Mouse (Mus musculus) monocyte, adult 5-6 weeks (primary cell): Measurements from ENCODE around the gene Cavin1. TPM values are rescaled to one million over a fixed set of nuclear protein-coding genes. Genes with fewer than 3 reads are reported as not detected.
A peak's percentile ranks its signal among the peaks of the same experiment; 100 is the strongest.

ENCODE experiments used
- ATAC-seq: fragments of 153-309, 156-312 bp; replicated peaks from 2 replicates; pipeline ENCODE4 v1.8.0; 2017; ENCODE audit warnings: mild to moderate bottlenecking; ENCODE audit not compliant: low TSS enrichment, insufficient number of reproducible peaks, severe bottlenecking, poor library complexity, low FRiP score
- total RNA-seq: library from RNA; stranded (forward); fragments of 200-1000, 200-491, 200-594 nt; gene quantifications from 3 replicates; pipeline ENCODE4 v1.2.3, GENCODE M21; 2017

The Cavin1 gene
- total RNA-seq, 1 experiment from 2014 or later: not detected

DNA sequence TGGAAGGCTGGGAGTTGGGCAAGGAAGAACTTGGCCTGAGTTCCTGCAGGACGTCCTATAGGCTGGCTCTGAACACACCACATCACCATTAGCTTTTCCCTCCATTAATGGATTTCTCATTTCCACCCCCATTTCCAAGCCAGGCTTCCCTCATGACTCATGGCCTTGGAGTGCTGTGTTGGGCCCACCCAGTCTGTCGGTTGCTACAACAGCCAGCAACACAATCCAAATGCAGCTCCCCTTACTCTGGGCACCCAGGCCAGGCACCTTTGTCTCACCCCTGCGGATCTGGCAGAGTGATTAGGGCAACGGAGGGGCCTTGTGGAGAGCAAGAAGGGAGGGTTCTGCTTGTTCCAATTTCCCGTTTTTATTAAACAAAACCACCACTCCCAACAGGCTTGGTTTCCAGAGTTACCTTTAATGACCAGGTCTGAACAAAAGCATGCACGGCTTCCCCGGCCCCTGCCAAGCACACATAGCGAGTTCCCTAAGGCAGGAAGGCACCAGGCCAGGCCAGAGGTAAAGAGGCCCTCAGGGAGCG, 8.2 kb downstream of the Cavin1 start:
- ATAC-seq: no peak

DNA sequence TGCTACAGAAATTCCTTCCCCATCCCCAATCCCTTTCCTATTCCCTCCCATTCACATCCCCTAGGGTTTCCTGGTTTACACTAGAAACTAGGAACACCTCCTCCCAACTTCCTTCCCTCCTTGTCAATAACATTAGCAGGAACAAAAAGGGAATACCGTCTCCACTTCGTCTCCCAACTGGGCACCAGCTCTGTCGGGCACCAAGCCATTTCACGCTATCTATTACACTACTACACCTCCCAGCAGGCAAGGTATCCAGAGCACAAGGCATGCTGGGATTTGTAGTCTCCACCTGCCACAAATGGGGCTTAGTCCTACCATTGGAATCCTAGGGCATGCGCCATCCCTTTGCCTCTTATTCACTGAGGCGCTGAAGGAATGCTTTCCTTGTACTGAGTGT, 10.1 kb downstream of the Cavin1 start:
- ATAC-seq: peak; percentile 19; the same call in 1 of the 2 replicates

DNA sequence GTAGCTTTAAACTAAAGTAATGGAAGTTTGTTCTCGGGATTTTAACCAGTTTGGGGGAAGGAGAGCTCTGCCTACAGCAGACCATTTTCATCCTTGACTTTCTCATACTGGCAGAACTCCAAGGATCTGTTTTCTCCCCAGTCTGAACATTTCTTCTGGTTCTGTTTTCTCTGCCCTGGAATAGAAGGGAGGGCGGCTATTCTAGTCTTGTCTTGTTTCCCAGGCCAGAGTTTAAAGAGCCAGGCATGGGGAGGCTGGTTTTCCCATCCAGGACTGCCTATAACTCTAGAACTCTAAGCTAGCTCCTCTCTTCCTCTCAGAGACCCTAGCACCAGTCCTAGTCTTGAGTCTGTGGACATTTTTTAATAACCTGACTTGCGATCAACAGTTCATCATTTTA, 10.9 kb downstream of the Cavin1 start:
- no peak for ATAC-seq

DNA sequence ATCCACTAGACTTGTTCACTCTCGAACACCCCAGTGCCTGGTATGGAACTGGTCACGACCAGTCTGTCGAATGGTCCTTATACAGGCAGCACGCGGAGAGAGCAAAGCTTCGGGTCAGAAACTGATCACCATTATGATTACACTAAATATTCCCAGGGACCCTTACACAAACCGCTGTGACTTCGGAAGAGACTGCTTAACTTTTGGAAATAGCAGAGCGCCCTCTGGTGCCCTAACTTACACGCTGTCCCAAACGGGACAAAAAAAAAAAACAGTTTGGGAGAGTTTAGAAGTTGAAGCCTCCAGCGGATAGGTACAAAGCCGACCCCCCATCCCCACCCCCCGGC, 11.2 kb downstream of the Cavin1 start:
- no peak for ATAC-seq

DNA sequence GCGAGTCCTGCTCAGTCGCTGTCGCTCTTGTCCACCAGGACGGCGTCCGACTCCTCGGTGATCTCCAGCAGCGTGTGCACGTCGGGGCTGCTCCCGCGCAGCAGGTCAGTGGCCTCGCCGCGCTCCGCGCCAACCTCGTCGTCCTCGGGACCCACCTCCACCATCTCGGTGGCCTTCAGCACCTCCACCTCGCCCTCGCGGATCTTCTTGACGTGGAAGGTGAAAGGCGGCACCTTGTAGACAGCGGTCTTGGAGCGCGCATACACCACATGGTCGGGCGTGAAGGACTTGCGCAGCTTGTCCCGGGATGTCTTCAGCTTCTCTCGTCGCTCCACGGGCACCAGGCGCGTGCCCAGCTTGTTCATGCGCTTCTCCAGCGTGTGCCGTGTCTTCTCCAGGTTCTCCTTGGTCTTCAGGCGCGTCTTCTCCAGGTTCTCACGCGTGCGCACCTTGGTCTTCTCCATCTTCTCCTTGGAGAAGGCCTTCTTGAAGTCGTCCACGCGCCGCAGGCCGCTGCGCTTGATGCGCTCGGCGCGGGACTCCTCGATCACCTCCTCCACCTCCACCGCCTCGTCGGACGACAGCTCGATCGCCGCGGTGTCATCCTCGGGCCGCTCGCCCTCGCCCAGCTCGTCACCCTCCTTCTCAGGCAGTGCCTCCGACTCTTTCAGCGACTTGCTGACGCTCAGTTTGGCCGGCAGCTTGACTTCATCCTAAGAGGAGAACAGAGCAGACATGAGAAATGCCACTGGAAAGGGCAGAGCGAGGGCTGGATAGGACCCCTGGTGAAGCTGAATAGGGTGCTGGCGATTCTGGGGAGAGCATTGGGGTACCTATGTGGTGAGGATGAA, 11.8 kb downstream of the Cavin1 start:
- no peak for ATAC-seq

DNA sequence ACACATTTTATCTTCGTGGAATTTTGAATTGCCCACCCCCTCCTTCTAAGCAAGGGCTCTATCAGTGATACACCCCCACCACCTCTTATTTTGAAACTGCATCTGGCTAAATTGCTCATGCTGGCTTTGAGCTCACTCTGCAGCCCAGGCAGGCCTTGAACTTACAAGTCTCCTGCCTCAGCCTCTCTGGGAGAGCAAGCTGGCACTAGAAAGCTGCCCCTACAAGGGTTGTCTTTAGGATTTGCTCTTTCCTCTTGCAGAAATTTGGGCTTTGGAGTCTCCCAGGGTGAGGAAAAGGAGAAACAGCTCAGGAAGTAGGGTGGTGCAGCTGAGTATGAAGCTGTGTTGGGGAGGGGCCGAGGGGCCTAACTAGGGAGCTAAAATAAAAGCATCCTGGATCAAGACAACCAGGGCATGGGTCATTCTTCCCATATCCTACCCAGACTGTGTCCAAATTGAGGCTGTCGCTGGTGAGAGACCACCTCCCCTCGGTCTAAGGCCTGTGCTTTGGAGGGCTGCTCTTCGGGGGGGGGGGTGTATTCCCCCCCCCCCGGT, 12.7 kb downstream of the Cavin1 start:
- ATAC-seq: no peak

DNA sequence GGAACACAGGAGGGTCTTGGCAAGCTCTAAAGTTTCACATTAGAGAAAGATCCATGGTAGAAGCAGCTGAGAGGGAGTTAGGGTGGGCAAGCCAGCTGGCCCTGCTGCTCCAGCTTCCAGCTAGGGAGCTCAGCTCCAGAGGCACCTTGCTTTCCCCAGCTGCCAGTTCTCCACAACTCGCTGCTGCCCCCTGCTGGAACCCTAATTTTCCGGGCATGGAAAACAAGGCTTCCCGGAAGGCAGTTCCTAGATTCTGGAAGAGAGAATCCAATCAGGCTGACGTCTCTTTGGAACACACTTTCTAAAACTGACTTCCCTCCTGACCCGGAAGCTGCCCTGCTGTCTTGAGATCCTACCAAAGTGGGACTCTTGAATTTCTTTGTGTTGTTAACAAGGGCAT, 13.4 kb downstream of the Cavin1 start:
- 0 out of 2 replicates have a peak, but pooled peaks have one; percentile 45 for ATAC-seq

DNA sequence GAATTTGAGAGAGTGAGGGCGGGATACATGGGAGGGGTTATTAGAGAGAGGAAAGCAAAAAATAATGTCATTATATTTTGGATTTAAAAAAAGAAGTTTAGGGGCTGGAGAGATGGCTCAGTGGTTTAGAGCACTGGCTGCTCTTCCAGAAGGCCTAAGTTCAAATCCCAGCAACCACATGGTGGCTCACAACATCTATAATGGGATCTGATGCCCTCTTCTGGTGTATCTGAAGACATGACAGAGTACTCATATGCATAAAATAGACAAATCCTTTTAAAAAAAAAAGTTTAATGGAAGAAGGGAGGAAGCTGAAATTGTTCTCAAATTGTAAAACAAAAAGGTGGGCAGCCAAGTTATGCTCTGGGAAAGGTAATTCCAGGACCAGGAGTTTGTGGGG, 21.1 kb downstream of the Cavin1 start:
- no peak for ATAC-seq

DNA sequence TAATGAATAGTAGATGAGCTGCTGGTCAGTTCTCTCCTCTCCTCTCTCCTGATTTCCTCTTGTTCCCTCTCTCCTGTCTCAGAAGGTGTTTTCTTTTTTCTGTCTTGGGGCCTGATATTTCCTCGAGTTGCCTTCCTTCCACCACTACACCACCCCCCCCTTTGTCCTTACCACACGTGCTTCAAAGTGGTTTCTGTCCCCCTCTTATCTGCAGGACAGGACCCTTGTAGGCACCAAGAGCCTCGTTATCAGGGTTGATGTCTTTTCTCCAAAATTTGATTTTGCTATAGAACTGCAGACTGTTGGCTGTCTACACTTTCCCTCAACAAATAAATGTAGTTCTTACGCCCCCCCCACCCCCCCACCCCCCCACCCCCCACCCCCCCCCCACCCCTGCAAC, 22.4 kb downstream of the Cavin1 start:
- no peak for ATAC-seq

DNA sequence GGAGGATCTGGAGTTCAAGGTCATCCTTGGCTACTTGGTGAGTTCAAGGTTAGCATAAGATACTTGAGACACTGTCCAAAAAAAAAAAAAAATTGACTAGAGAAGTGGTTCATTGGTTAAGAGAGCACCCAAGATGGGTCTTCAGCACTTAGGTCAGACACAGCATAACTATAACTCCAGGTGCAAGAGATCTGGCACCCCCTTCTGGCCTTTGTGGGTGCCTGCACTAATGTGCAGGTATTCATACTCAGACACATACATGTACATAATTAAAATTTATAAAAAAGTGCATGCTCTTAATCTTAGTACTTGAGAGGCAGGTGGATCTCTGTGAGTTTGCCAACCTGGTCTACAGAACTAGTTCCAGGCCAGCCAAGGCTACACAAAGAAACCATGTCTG, 23.1 kb downstream of the Cavin1 start:
- ATAC-seq: peak; percentile 69; the same call in 1 of the 2 replicates

DNA sequence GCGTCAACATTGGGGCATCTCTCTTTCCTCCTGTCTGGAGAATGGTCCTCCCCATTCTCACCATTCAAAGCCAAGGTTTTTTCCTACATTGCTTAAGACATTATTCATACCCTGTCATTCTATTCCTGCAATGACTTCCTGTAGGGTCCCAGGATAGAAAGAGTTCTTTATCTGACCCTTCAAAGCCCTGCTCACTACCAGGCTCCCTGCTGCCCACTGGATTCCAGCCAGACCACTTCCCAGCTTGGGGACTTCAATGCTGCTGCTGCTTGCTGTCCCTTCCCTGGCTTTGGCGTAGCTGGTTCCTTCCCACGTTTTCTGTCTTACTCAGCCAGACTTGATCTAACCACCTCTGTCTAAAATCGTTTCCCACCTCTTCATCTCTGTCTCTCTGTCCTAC, 23.8 kb downstream of the Cavin1 start:
- no peak for ATAC-seq

DNA sequence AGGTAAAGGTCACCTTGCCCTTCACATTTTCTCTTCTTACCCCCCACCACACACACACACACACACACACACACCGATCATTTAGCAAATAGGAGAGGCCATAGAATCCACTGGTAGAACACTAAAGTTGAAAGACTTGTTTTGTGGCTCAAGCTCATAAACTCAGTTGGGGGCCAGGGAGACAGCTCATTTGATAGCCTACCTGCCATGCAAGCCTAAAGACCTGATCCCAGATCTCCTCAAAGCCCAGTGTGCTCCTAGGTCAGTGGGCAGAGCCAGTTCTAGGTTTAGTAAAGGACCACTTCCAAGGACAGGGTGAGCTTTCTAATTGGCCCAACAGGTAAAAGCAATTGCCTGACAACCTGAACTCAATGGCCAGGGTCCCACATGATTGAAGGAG, 28.3 kb downstream of the Cavin1 start:
- no peak for ATAC-seq

DNA sequence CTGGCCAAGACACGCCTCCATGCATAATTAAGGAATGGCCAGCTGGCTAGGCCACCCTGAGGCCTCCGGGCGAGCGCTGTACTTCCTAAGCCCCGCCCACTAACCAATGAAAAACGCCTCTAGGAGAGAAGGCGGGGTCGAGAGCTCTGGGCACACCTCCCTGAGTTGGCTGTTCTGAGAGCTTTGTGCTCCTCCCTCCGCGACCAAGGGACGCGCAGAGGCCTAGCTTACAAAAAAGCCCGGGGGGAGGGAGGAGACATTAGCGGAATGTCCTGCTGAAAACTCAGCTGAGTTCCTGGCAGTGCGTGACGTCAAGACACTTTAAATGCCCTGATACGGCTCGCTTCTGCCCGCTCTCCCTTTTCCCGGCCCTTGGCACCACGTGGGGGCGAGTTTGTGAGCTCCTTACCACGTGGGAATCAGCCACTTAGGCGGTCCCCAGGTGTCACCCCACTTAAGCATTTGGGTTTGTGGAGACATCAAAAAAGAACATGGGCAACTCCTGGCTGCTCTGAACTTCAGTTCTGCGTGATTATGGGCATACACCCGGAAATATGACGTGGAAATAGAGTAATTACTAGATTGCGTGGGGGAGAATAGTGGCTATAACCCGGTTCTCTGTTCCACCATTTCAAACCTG, 31.1 kb downstream of the Cavin1 start, which contains the start of gene Stat3:
TSS of gene Stat3 (minus strand) at position 29 of the 640 bp plus-strand sequence.
- peak; percentile 89 for ATAC-seq

DNA sequence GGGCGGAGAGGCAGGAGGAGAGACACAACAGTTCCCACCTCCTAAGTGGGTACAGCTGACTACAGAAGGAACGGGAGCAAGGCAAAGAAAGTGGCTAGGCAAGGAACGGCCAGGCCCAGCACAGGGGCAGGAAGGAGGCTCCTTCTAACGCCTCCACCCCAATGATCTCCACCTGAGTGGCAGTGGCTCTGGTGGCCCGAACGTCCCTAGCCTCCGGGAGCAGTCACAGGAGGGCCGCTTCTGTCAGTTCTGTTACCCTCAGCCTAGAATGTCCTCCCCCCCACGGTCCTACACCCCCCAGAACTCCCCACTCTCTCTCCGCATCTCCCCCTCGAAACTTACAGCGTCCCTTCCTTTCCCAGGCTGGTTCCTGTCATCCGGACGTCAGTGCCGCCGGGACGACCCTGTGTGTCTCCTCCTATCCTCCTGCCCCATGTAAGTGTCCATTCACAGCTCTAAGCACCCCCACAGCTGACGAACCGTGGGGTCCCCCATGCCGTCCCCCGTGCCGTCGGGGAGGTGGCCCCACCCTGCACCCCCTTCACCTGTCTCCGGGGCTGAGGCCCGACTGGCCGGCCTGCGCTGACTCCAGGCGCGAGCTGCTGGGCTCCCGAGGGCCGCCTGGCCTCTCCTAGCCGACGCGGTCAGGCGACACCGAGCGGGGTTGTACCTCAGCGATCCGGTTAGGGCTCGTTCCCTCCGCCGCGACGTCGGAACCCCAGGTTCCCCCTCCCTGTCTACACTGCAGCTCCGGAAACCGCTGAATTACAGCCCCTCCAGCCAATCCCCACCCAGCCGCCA, 31.8 kb downstream of the Cavin1 start:
- no peak for ATAC-seq

DNA sequence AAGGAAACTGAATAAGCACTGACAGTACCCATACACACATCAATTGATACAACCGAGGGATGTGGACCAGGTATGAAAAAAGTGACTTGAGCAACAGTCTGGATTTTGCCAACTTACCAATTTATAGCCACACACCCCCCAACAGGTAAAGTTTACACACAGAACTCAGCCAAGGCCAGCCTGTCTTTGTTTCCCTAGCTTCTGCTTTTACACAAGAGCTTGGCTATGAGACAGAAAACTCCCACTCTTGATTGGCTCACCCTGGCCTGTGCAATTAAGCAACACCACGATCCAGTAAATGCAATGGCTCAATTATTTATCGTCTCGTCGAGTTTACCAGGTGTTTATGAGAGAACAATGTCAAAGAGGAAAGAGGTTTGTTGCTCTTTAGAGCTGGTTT, 32.6 kb downstream of the Cavin1 start:
- peak; percentile 29 for ATAC-seq

DNA sequence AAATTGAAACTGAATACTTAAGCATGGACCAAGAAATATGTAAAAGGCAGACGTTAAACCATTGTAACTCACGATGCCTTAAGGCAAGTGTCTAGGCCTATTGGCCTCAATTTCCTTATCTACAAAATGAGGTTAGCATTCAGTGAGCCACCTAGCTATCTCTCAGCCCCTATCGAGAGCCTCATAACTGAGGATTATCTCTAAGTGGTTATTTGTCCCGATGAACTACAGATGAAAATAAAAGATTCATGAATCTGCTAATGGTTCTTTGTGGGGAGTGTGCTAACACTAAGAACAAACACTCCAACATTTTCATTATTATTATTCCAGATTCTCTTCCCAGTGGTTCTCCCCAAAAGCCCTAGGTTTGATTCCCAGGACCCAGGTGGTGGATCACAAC, 33.4 kb downstream of the Cavin1 start:
- ATAC-seq: no peak

DNA sequence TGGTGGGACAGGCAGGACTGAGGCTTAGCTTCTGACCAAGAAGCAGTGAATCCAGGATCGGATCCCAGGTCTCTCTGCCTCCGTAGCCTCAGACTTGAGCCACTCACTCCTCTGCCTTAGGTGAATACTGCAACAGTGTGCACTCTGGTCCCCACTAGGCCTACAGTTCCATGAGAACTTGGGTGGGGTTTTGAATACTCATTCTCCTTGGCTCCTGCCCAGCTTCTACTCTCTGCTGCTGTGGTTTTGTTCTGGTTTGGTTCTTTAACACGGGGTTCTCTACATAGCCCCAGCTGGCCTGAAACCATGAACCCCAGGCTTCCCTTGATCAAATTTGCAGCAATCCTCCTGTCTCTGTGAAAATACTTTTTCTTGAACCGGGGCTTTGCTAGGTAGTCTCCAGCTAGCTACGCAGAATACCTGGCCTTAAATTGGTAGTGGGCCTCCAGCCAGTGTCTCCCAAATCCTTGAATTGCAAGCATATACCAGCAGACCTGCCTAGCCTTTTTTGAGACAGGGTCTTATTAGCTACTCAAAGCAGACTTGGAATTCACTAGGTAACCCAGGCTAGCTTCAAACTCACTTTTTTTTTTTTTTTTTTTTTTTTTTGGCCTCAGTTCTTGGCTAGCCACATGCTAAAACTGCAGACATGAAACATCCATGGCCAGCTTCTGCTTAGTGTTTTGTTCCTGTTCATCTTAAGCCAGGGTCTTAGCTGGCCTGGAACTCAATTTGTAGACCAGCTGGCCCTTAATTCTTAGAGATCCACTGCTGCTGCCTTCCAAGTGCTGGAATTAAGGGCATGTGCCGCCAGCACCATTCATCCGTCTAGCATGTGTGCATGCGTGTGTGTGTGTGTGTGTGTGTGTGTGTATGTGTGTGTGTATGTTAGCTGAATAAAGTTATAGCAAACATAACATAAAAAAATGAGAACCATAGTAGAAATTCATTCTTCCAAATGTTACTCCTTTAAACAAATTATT, 35.0 kb downstream of the Cavin1 start:
- ATAC-seq: no peak
